Mouse (Mus musculus): ENCODE measurements at regions not wholly inside any gene's neighbourhood (a gene's known extent, or its start where the extent isn't known, plus 50 kb on each side); places are given as distances from the start of the nearest gene placed in this dataset.

DNA sequence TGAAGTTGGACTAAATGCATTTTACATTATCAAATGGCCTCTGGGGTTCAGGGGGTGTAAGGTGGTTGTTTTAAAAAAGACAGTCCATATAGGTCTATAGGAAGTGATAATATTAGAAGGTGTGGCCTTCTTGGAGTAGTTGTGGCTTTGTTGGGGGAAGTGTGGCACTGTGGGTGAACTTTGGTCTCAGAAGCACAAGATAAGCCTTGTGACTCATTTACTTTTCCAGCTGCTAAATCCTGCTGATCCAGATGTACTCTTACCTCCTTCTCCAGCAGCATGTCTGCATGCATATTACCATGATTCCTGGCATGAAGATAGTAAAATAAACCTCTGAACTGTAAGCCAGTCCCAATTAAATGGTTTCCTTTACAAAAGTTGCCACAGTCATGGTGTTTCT lies 865.8 kb downstream of the Kcna4 start:
- TF ChIP-seq MEF2A (IDR thresholded peaks at IDR 0.05; ENCODE audit: extremely low read depth, insufficient replicate concordance, low read depth, low read length, poor library complexity, severe bottlenecking) (no peak), CHD1 (IDR thresholded peaks at IDR 0.05; ENCODE audit: low read depth, low read length) (no peak), SIN3A (IDR thresholded peaks at IDR 0.05; ENCODE audit: low read length) (no peak)
- Histone ChIP-seq H3K4me1 (ENCODE audit: control insufficient read depth in 1 of 2, insufficient read depth in 2 of 2, low read length in 2 of 2) (no peaks in the 10 kb centered on the region), H3K36me3 (ENCODE audit: control insufficient read depth in 1 of 2, insufficient read depth in 2 of 2, low read length in 2 of 2) (no peaks in the 10 kb centered on the region)

DNA sequence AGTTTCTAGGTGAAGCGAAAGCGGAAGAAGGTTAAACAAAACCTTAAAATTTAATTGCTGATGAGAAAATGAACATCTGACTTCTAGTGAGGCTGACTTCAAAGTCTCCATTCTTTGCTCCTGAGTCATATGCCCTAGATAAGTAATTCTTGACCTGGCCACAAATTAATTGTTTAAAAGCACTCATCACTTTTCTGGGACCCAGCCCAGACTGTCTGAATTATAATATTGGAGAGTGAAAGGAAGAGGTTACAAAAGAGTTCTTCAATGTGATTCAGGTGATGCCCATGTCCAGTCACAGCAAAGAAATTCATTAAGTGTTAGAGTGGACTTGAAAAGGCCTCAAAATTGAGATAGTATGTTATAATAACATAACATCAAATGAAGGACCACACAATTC lies 867.3 kb downstream of the Kcna4 start:
- no peaks in the 10 kb centered on the region for H3K4me1 ChIP-seq (ENCODE audit: control insufficient read depth in 1 of 2, insufficient read depth in 2 of 2, low read length in 2 of 2)
- no peak for TF ChIP-seq EP300 (IDR thresholded peaks at IDR 0.05; ENCODE audit: low read depth in 1 of 2, low read length in 2 of 2)
- TF ChIP-seq MYC (IDR thresholded peaks at IDR 0.05; ENCODE audit: low read depth, low read length) = no peak
- no peak for TF ChIP-seq TBP (IDR thresholded peaks at IDR 0.05; ENCODE audit: low read depth, low read length)
- TF ChIP-seq JUND (IDR thresholded peaks at IDR 0.05; ENCODE audit: low read depth, low read length) = no peak
- no peak for TF ChIP-seq ZNF384 (IDR thresholded peaks at IDR 0.05; ENCODE audit: low read depth, low read length)
- no peak for TF ChIP-seq KAT2A (conservative IDR thresholded peaks at IDR 0.05; ENCODE audit: low read depth, low read length)
- no peak for TF ChIP-seq ZKSCAN1 (IDR thresholded peaks at IDR 0.05; ENCODE audit: low read depth, low read length)
- TF ChIP-seq ZMIZ1 (IDR thresholded peaks at IDR 0.05; ENCODE audit: low read depth, low read length) = no peak
- TF ChIP-seq POLR2AphosphoS5 (IDR thresholded peaks at IDR 0.05; ENCODE audit: borderline replicate concordance, low read depth, low read length) = no peak
- TF ChIP-seq TAL1 (IDR thresholded peaks at IDR 0.05; ENCODE audit: low read length) = no peak
- no peak for TF ChIP-seq CHD2 (IDR thresholded peaks at IDR 0.05; ENCODE audit: low read length)
- TF ChIP-seq RCOR1 (IDR thresholded peaks at IDR 0.05; ENCODE audit: low read depth, low read length) = no peak
- TF ChIP-seq ELF1 (IDR thresholded peaks at IDR 0.05; ENCODE audit: low read depth, low read length) = no peak
- no peak for TF ChIP-seq NRF1 (IDR thresholded peaks at IDR 0.05; ENCODE audit: insufficient read depth, low read depth, low read length, poor library complexity, severe bottlenecking)
- TF ChIP-seq MAZ (IDR thresholded peaks at IDR 0.05; ENCODE audit: low read depth, low read length) = no peak
- no peak for TF ChIP-seq HCFC1 (IDR thresholded peaks at IDR 0.05; ENCODE audit: low read depth, low read length)
- TF ChIP-seq NELFE (IDR thresholded peaks at IDR 0.05; ENCODE audit: low read depth, low read length) = no peak
- no peaks in the 10 kb centered on the region for H3K79me2 ChIP-seq (ENCODE audit: control insufficient read depth, insufficient read depth, low read length, poor library complexity)

More for the DNA sequence above, 865.8 kb downstream of the Kcna4 start:
- Histone ChIP-seq H3K27me3 (ENCODE audit: control insufficient read depth in 1 of 2, insufficient read depth in 2 of 2, low read length in 2 of 2) (no peaks in the 10 kb centered on the region), H3K9me3 (replicated peaks; ENCODE audit: insufficient read depth, low read length) (no peaks in the 10 kb centered on the region), H3K79me2 (ENCODE audit: control insufficient read depth, insufficient read depth, low read length, poor library complexity) (no peaks in the 10 kb centered on the region), H3K27ac (ENCODE audit: control insufficient read depth, low read depth, low read length) (no peak overlapping the region), H3K9ac (ENCODE audit: control insufficient read depth, low read depth, low read length, poor library complexity, severe bottlenecking) (no peak overlapping the region), H3K4me3 (ENCODE audit: control insufficient read depth in 1 of 2, insufficient read depth in 1 of 2, low read depth in 2 of 2, low read length in 2 of 2) (no peak overlapping the region)
- DNase-seq (ENCODE audit: low read depth, low spot score) = no peak

More for the DNA sequence above, 867.3 kb downstream of the Kcna4 start:
- no peak for DNase-seq (ENCODE audit: low read depth, low spot score)
- no peaks in the 10 kb centered on the region for H3K27me3 ChIP-seq (ENCODE audit: control insufficient read depth in 1 of 2, insufficient read depth in 2 of 2, low read length in 2 of 2)
- H3K36me3 ChIP-seq (ENCODE audit: control insufficient read depth in 1 of 2, insufficient read depth in 2 of 2, low read length in 2 of 2) = no peaks in the 10 kb centered on the region
- no peak overlapping the region for H3K9ac ChIP-seq (ENCODE audit: control insufficient read depth, low read depth, low read length, poor library complexity, severe bottlenecking)
- no peak overlapping the region for H3K27ac ChIP-seq (ENCODE audit: control insufficient read depth, low read depth, low read length)
- H3K4me3 ChIP-seq (ENCODE audit: control insufficient read depth in 1 of 2, insufficient read depth in 1 of 2, low read depth in 2 of 2, low read length in 2 of 2) = no peak overlapping the region
- H3K9me3 ChIP-seq (replicated peaks; ENCODE audit: insufficient read depth, low read length) = no peaks in the 10 kb centered on the region
